Comparison of ENCODE assay signal across 8 mouse cellular contexts in genomic region chr11:120013174-120013711, GRCm38 (mm10). TPM values are rescaled to one million over a fixed set of nuclear protein-coding genes. Genes with fewer than 3 reads are reported as not detected.
A peak's percentile ranks its signal among the peaks of the same experiment; 100 is the strongest.
DNase-seq lines count a peak whose midpoint lies in the region; ATAC-seq and TF ChIP-seq lines count a peak whose summit lies in the region.

No protein-coding gene starts in this region.

- TF ChIP-seq EP300 in stomach, postnatal 0 days (optimal IDR thresholded peaks at IDR 0.05): no peak

- TF ChIP-seq CTCF in stomach, postnatal 0 days (IDR thresholded peaks at IDR 0.05; ENCODE audit: low read depth): peak; percentile 94

- peak; percentile 52 to 62 for DNase-seq in CD8-positive naive resting alpha-beta T cell, adult 2 months (ENCODE audit: low read depth in 2 of 2, low spot score in 2 of 2)
- peak; percentile 73 for DNase-seq in brain, embryonic 18.5 days (ENCODE audit: low read depth, low spot score)
- peak; percentile 90 for DNase-seq in kidney, postnatal 14 days
- DNase-seq in neural tube, embryonic 10.5 days (ENCODE audit: extremely low spot score, low spot score): peak; percentile 88
- DNase-seq in stomach, postnatal 0 days (ENCODE audit: low spot score): peak; percentile 86

- H3K9me3 ChIP-seq in heart, embryonic 14.5 days (ENCODE audit: control insufficient read depth, low read length): no peaks in the 10 kb centered on the region
- no peaks in the 10 kb centered on the region for H3K9me3 ChIP-seq in liver, embryonic 12.5 days (replicated peaks)
- no peaks in the 10 kb centered on the region for H3K9me3 ChIP-seq in stomach, postnatal 0 days (ENCODE audit: control insufficient read depth, low read length)

- H3K4me3 ChIP-seq in heart, embryonic 14.5 days (ENCODE audit: control insufficient read depth in 1 of 2, insufficient read depth in 1 of 2, low read depth in 1 of 2, low read length in 2 of 2): peak overlapping the region; percentile 39 to 40
- H3K4me3 ChIP-seq in liver, embryonic 12.5 days: peak overlapping the region; percentile 29
- peak overlapping the region; percentile 18 for H3K4me3 ChIP-seq in stomach, postnatal 0 days (ENCODE audit: low read depth, low read length)

- 8% methylated on average over 21 of the region's 21 CpGs for WGBS in heart, embryonic 14.5 days
- 13% methylated on average over 21 of the region's 21 CpGs for WGBS in liver, embryonic 12.5 days (ENCODE audit: insufficient replicate concordance)
- 11% methylated on average over 20 of the region's 21 CpGs for WGBS in stomach, postnatal 0 days

- H3K9ac ChIP-seq in heart, embryonic 14.5 days (ENCODE audit: low read length): peak overlapping the region; percentile 66
- H3K9ac ChIP-seq in liver, embryonic 12.5 days: no peak overlapping the region; the same call in 1 of the 2 replicates
- H3K9ac ChIP-seq in stomach, postnatal 0 days (ENCODE audit: low read length): peak overlapping the region; percentile 53; the same call in 1 of the 2 replicates

- no peak overlapping the region for H3K27ac ChIP-seq in heart, embryonic 14.5 days (replicated peaks in 1 of 2; ENCODE audit: control insufficient read depth in 1 of 2, insufficient read depth in 1 of 2, low read depth in 2 of 2, low read length in 2 of 2)
- H3K27ac ChIP-seq in liver, embryonic 12.5 days: no peak overlapping the region
- no peak overlapping the region for H3K27ac ChIP-seq in stomach, postnatal 0 days (replicated peaks)

- H3K27me3 ChIP-seq in heart, embryonic 14.5 days (ENCODE audit: control insufficient read depth, insufficient read depth, low read length): peaks cover 9% of the 10 kb centered on the region
- H3K27me3 ChIP-seq in liver, embryonic 12.5 days (replicated peaks): peaks cover 35% of the 10 kb centered on the region
- H3K27me3 ChIP-seq in stomach, postnatal 0 days (ENCODE audit: control insufficient read depth, insufficient read depth, low read length): no peaks in the 10 kb centered on the region

- peak; percentile 49 for ATAC-seq in erythroid progenitor cell, adult 5-6 weeks (replicated peaks; ENCODE audit: low FRiP score, poor library complexity, severe bottlenecking)
- ATAC-seq in heart, embryonic 14.5 days (ENCODE audit: insufficient number of reproducible peaks, insufficient read depth, low FRiP score, low read depth): peak; percentile 51; the same call in 1 of the 2 replicates
- peak; percentile 55; the same call in 1 of the 2 replicates for ATAC-seq in liver, embryonic 12.5 days
- peak; percentile 73 for ATAC-seq in stomach, postnatal 0 days (ENCODE audit: low FRiP score, low TSS enrichment)

- no peaks in the 10 kb centered on the region for H3K36me3 ChIP-seq in heart, embryonic 14.5 days (ENCODE audit: control insufficient read depth, insufficient read depth, low read length)
- no peaks in the 10 kb centered on the region for H3K36me3 ChIP-seq in liver, embryonic 12.5 days
- H3K36me3 ChIP-seq in stomach, postnatal 0 days (ENCODE audit: control insufficient read depth, insufficient read depth, low read length): no peaks in the 10 kb centered on the region

- H3K4me1 ChIP-seq in heart, embryonic 14.5 days (ENCODE audit: control insufficient read depth in 2 of 2, insufficient read depth in 2 of 2, low read length in 2 of 2): peaks cover 14 to 24% of the 10 kb centered on the region in 2 experiments
- H3K4me1 ChIP-seq in liver, embryonic 12.5 days: peaks cover 9% of the 10 kb centered on the region; the same call in 1 of the 2 replicates
- H3K4me1 ChIP-seq in stomach, postnatal 0 days (replicated peaks; ENCODE audit: control insufficient read depth, insufficient read depth): peaks cover 3% of the 10 kb centered on the region; the same call in 1 of the 2 replicates

- H3K4me2 ChIP-seq in heart, embryonic 14.5 days (ENCODE audit: low read length): peak overlapping the region; percentile 75
- peak overlapping the region; percentile 59 for H3K4me2 ChIP-seq in liver, embryonic 12.5 days
- peak overlapping the region; percentile 55 for H3K4me2 ChIP-seq in stomach, postnatal 0 days (replicated peaks; ENCODE audit: low read depth)

RNA-seq across cellular contexts. Expression of gene Aatk, which starts 33.7 kb away (rescaled TPM):
- 0.84 and 1.4 TPM in 2 replicates for total RNA-seq in erythroid progenitor cell, adult 5-6 weeks (2015; ENCODE audit: low replicate concordance)
- total RNA-seq in erythroid progenitor cell, adult 5-6 weeks (2017; ENCODE audit: low replicate concordance): 0.26 and 0.53 TPM in 2 replicates
- polyA plus RNA-seq in heart, embryonic 14.5 days (2014; fragmentation: Nextera tagmentation; extraction: Ambion mirVana): 0.43 and 1.1 TPM in 2 replicates
- 0.37 and 0.49 TPM in 2 replicates for polyA plus RNA-seq in liver, embryonic 12.5 days (2016; fragmentation: Nextera tagmentation; extraction: Ambion mirVana)
- 1.6 and 2.1 TPM in 2 replicates for polyA plus RNA-seq in stomach, postnatal 0 days (2015; fragmentation: Nextera tagmentation; extraction: Ambion mirVana)
